Mouse (Mus musculus) cerebellum, postnatal 14 days (tissue): ENCODE data around the gene Zfp600.
"Not testable (repeated sequence)": the region's sequence is repeated elsewhere in the genome, so short reads cannot be mapped to it uniquely, and the experiment has no call there.

Experiments used
- DNase-seq, 2 experiments: peaks; one replicate each; pipeline ENCODE4 v3.0.0; 2021; ENCODE audit warnings: mixed read lengths in 2 of 2

The Zfp600 gene

GRCm38 (mm10) chr4:146156524-146156923 lies at the start of gene Zfp600:
Gene Zfp600 (plus strand): TSS chr4:146156824.
- DNase-seq: not testable (repeated sequence)

DNA sequence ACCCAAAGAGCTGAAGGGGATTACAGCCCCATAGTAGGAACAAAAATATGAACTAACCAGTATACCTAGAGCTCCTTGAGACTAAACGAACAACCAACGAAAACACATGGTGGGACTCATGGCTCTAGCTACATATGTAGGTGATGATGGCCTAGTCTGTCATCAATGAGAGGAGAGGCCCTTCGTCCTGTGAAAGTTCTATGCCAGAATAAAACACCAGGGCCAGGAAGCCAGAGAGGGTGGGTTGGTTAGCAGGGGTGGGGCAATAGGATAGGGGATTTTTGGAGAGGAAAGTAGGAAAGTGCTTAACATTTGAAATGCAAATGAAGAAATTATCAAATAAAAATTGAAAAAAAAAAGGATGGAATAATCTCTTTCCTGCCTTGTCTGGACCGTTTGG lies 6.3 kb downstream of the Zfp600 start:
- not testable (repeated sequence) for DNase-seq

GRCm38 (mm10) chr4:146167202-146167832 lies 10.7 kb downstream of the Zfp600 start:
- DNase-seq: not testable (repeated sequence)

DNA sequence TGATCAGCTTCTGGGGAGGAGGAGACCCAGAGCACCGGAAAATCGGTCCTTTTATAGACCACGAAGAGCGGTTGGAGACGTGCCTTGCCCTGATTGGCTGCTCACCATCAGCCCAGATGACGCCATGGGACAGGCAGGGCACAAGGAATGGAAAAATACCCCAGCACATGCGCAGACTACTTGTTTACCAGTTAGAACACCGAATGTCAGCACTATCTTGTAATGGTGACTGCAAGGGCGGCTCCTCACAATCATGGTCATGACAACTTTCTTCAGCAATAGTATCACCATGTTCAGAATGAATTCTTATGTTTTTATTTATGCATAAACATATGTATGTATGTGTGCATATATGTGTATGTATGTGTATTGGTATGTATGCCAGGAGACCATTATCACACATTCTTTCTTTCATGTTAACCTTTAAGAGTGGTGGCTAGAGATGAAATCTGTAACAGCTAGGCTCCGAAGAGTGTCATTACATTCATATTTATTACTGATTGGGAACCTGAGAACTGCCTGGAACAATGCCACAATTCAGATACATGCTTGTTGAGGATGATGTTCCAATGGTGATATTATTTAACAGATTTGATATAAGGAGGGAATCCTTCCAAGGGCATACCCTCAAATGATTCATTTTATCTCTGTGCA lies 11.4 kb downstream of the Zfp600 start:
- DNase-seq: not testable (repeated sequence)

DNA sequence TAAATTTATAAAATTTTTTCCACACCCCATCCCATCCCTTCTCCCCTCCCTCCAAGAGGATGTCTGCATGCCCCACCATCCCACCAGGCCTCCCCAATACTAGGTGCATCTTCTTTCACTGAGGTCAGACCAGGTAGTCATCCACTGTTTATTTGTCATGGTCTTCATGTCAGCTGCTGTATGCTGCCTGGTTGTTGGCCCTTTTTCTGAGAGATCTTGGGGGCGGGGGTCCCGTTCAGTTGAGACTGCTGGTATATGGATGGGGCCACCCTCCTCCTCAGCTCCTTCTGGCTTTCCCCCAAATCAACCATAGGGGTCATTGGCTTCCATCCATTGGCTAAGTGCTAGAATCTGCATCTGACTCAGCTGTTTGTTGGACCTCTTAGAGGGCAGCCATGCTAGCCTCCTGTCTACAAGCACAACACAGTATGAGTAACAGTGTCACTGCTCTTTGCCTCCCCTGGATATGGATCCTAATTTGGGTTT lies 12.1 kb downstream of the Zfp600 start:
- not testable (repeated sequence) for DNase-seq

DNA sequence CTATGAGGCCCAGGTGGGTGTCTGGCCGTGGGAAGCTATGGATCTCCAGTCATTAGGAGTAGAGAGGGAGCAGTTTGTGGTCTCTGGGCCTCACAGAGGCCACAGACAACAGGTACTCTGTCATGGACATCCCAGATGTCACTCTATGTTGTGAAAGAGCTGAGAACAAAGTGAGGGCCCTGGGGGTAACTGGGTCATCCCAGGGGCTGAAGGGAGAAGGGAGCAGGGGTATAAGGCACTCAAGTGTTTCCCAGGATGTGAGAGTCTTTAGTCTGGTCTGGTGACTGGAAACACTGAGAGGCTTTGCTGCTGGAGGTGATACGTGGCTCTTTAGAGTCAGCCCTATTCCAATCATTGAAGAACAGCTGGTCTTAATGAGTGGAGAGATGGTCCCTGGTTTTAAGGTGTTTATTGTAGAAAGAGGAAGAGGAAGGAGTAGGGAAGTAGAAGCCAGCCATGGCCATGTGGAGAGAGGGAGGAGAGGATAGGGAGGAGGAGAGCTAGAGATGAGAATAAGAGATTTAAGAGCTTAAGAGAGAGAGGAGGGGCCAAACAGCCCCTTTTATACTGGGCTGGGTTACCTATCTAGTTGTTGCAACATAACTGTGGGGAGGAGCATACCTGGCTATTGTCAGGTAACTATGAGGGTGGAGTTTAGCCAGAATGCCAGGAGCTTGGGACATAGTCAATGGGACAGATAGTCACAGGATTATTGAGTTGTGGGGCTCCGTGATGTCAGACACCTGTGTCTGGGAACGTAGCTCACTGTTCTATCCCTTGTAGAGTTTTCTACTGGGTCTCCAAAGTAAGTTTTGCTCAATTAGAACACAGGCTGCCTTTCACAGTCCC lies 17.0 kb downstream of the Zfp600 start:
- DNase-seq: peak in 1 of 2 experiments; percentile 5

DNA sequence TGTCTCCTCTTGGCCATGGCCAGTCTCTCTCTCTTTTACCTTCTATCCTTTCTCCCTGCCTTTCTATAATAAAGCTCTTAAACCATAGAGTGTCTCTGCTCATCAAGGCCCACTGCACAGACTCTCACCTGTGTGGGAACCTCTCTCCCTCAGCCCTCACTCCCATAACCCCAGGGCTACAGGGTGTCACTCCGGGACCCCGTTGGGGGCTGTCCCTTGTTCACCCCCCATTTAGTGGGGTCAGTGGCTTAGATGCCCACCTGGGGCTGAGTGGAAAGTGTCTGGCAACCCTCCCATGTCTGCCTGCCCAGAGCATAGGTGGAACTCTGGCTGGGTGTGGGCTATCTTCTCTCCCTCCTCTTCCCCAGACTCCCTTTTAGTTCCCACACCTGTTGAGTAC lies 47.7 kb downstream of the Zfp600 start:
- DNase-seq: not testable (repeated sequence)

DNA sequence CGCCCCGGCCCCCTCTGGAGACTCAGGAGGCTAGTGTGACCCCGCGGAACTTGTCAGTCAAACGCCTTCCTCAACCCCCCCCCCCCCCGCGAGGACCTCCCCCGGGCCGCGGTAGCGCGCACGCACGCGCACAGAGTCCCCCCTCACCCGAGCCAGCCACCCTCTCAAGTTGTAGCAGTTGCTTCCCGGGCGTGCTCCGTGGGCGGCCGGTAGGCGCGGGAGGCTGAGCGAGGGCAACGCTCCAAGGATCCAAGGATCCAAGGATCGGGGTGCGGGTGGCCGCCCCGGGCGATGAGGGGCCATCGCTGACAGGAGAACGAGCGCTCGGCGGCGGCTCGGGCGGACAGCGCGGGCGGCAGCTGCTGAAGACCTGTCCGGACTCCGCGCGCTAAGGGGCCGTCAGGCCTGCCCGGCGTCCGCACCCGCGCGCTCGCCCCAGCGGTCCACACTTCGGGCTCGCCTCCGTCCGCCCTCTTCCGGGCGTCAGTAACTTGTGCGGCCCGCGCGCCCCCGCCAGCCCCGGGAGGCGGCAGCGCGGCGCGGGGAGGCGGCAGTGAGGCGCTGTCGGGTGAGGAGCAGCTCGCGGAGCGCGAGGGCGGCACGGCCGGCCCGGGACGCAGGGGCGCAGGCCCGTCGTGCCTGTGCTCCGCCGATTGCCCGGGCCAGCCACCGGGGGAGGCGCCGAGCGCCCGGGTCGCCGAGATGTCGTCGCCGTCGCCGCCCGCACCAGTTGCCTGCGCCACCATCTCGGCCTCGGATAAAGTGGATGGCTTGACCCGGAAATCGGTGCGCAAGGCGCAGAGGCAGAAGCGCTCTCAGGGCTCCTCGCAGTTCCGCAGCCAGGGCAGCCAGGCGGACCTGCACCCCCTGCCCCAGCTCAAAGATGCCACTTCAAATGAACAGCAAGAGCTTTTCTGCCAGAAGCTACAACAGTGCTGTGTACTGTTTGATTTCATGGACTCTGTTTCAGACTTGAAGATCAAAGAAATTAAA lies 82.9 kb downstream of the Zfp600 start:
- DNase-seq: not testable (repeated sequence)

GRCm38 (mm10) chr4:146242119-146242518 lies 85.5 kb downstream of the Zfp600 start:
- DNase-seq: peak in 1 of 2 experiments; percentile 0
